ENCODE assay signal across 24 mouse cellular contexts in genomic region chr2:158037571-158037970, GRCm38 (mm10).
"Had no signal": no experiment of that assay in that cellular context is flagged by ENCODE, and none has a peak within 500 bp of the region (broad histone marks: within the 10 kb centered on the region; RNA-seq: fewer than 3 reads in every experiment).

No protein-coding gene starts in this region.

- ATAC-seq: forebrain, postnatal 0 days; hindbrain, postnatal 0 days; intestine, embryonic 16.5 days had no signal

- H3K9ac ChIP-seq: forebrain, postnatal 0 days; heart, embryonic 15.5 days; hindbrain, embryonic 13.5 days; hindbrain, embryonic 15.5 days; kidney, embryonic 15.5 days; limb, embryonic 12.5 days had no signal

- DNase-seq: forebrain, postnatal 0 days; gastrocnemius, postnatal 14 days; gastrocnemius, postnatal 36 days; heart, adult 18-20 months; heart, postnatal 14 days; heart, postnatal 36 days; kidney, adult 18-20 months; kidney, adult 9 months; kidney, postnatal 14 days; kidney, postnatal 4 days had no signal

- H3K9me3 ChIP-seq: heart, embryonic 13.5 days; heart, embryonic 15.5 days; hindbrain, embryonic 13.5 days; hindbrain, embryonic 15.5 days; kidney, embryonic 15.5 days; limb, embryonic 10.5 days; limb, embryonic 12.5 days had no signal

- H3K4me1 ChIP-seq: limb, embryonic 10.5 days; limb, embryonic 12.5 days had no signal

- H3K4me3 ChIP-seq: heart, embryonic 13.5 days; heart, embryonic 15.5 days; hindbrain, embryonic 13.5 days; hindbrain, embryonic 15.5 days; kidney, embryonic 15.5 days; layer of hippocampus, adult 2 months; left cerebral cortex, adult 2 months; limb, embryonic 10.5 days; limb, embryonic 12.5 days had no signal

- H3K4me2 ChIP-seq: heart, embryonic 11.5 days; heart, embryonic 13.5 days; heart, embryonic 15.5 days; hindbrain, embryonic 13.5 days; hindbrain, embryonic 15.5 days; kidney, embryonic 15.5 days; limb, embryonic 12.5 days had no signal

- H3K27ac ChIP-seq: heart, embryonic 13.5 days; heart, embryonic 15.5 days; hindbrain, embryonic 13.5 days; hindbrain, embryonic 15.5 days; hindbrain, postnatal 0 days; kidney, embryonic 15.5 days; kidney, postnatal 0 days; layer of hippocampus, adult 2 months; left cerebral cortex, adult 2 months; limb, embryonic 10.5 days; limb, embryonic 12.5 days; liver, embryonic 14.5 days had no signal

- H3K27me3 ChIP-seq: heart, embryonic 13.5 days; heart, embryonic 15.5 days; hindbrain, embryonic 13.5 days; hindbrain, embryonic 15.5 days; kidney, embryonic 15.5 days; limb, embryonic 12.5 days had no signal
